Mouse (Mus musculus): ENCODE measurements around the gene Ubr4. TPM values are rescaled to one million over a fixed set of nuclear protein-coding genes. Genes with fewer than 3 reads are reported as not detected.
A peak's percentile ranks its signal among the peaks of the same experiment; 100 is the strongest.

The Ubr4 gene
- polyA plus RNA-seq, 1 experiment from 2014 or later = 72.2 TPM

DNA sequence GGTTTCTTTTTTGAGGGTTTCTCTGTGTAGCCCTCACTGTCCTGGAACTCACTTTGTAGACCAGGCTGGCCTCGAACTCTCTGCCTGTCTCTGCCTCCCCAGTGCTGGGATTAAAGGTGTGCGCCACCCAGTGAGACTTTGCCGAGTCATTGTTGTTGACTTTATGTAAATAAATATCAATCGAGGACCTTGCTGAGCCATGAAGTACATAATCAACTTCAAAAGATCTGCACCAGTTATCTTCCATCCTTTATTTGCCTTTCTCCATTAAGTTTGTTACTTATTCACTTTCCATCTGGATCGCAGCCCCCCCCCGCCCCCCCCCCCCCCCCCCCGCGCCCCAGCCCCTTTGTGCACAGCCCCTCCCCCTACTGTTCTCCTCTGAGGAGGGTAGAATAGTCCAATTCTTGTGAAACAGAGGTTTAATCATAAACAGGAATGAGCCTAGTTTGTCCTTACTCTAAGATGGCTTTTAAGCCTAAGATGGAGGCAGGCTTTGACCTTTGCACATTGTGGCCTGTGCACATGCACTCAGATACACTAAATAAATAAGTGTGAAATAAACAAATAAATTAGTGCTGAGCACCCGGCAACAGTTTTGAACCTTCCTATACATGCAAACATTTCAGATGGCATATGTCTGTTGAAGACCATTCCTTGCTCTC, 17.6 kb upstream of the Ubr4 start:
- Histone ChIP-seq H3K27ac (peak overlapping the region; percentile 45; the same call in 1 of the 2 replicates), H3K9ac (no peak overlapping the region), H3K4me3 (replicated peaks) (no peak overlapping the region), H3K36me3 (no peaks in the 10 kb centered on the region), H3K4me2 (no peak overlapping the region), H3K4me1 (peaks cover 14% of the 10 kb centered on the region), H3K9me3 (replicated peaks) (no peaks in the 10 kb centered on the region), H3K27me3 (peaks cover 9% of the 10 kb centered on the region)
- 62% methylated on average over 6 of the region's 9 CpGs for WGBS
- no peak for ATAC-seq (replicated peaks; ENCODE audit: low FRiP score)

DNA sequence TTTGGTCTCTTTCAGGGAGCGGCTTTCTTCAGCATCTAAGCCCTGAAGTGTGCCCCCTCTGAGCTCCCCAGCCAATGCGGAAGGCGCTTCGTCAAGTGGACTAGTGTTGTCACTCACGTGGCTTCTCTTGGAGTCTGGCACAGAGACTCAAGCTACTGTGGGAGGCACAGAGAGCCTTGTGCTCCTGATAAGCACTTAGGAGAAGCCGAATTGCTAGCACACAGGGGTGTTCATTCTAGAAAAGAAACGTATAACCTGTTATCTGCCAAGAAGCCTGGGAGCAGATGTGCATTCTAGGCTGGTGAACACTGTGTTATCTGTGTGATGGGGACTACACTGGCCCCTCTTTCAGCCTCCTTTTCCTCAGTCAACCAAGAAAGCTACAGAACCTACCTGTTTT, 16.9 kb upstream of the Ubr4 start:
- Histone ChIP-seq H3K27me3 (peaks cover 9% of the 10 kb centered on the region), H3K4me1 (peaks cover 13% of the 10 kb centered on the region), H3K9ac (no peak overlapping the region), H3K4me3 (replicated peaks) (no peak overlapping the region), H3K27ac (peak overlapping the region; percentile 45), H3K36me3 (no peaks in the 10 kb centered on the region), H3K9me3 (replicated peaks) (no peaks in the 10 kb centered on the region), H3K4me2 (no peak overlapping the region)
- ATAC-seq (replicated peaks; ENCODE audit: low FRiP score) = peak; percentile 52
- 69% methylated on average over 7 of the region's 7 CpGs for WGBS

DNA sequence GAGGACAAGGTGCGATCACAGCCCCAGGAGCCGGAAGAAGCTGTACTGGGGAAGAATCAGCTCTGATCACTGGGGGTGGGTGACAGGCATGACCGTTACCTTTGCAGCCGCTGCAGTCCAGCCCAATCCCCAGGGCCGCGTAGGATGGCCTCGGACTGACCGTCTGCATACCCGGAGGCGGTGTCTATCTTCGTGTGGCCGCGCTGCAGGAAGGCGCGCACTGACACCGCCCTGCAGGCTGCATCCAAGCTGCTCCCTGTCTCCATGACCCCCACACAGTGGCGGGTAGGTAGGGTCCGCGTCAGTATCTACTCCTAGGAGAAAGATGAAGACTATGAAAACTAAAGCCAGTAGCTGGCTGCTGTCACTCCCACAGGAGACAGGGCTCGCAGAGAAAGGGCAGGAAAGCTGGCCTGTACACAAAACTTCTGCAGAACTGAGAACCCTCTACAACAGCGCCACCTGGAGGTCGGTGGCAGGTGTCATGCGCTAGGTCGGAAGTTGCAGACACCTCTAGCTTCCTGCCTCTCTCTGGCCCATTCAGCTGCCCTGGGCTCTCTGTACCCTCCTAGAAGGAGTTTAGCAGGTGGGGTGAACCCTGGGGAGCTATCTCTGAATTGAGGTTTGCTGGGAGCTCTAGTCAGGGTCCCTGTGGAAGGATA, 15.5 kb upstream of the Ubr4 start:
- 0 out of 2 replicates have a peak overlapping the region, but pooled peaks have one; percentile 18 for H3K9ac ChIP-seq
- peak overlapping the region; percentile 29 for H3K4me3 ChIP-seq (replicated peaks)
- no peaks in the 10 kb centered on the region for H3K9me3 ChIP-seq (replicated peaks)
- peaks cover 10% of the 10 kb centered on the region for H3K4me1 ChIP-seq
- no peak overlapping the region for H3K27ac ChIP-seq
- no peaks in the 10 kb centered on the region for H3K36me3 ChIP-seq
- peak overlapping the region; percentile 59 for H3K4me2 ChIP-seq
- ATAC-seq (replicated peaks; ENCODE audit: low FRiP score) = peak; percentile 76
- 29% methylated on average over 24 of the region's 24 CpGs for WGBS
- peaks cover 9% of the 10 kb centered on the region for H3K27me3 ChIP-seq

DNA sequence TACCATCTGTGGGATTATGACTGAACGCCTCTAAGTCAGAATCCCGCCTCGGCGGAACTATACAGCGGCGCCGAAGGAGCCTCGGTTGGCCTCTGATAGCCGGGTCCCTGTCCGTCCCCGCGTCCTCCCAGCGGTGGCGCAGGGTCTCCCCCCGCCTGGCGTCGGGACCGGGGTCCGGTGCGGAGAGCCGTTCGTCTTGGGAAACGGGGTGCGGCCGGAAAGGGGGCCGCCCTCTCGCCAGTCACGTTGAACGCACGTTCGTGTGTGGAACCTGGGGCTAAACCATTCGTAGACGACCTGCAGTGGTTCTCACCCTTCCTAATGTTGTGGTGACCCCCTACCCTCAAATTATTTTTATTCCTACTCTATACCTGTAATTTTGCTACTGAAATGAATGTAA, 14.3 kb upstream of the Ubr4 start:
- Histone ChIP-seq H3K4me2 (no peak overlapping the region), H3K4me1 (peaks cover 10% of the 10 kb centered on the region), H3K4me3 (replicated peaks) (no peak overlapping the region), H3K36me3 (no peaks in the 10 kb centered on the region), H3K27ac (no peak overlapping the region), H3K27me3 (peaks cover 9% of the 10 kb centered on the region), H3K9ac (no peak overlapping the region), H3K9me3 (replicated peaks) (no peaks in the 10 kb centered on the region)
- ATAC-seq (replicated peaks; ENCODE audit: low FRiP score) = no peak
- 57% methylated on average over 33 of the region's 33 CpGs for WGBS

DNA sequence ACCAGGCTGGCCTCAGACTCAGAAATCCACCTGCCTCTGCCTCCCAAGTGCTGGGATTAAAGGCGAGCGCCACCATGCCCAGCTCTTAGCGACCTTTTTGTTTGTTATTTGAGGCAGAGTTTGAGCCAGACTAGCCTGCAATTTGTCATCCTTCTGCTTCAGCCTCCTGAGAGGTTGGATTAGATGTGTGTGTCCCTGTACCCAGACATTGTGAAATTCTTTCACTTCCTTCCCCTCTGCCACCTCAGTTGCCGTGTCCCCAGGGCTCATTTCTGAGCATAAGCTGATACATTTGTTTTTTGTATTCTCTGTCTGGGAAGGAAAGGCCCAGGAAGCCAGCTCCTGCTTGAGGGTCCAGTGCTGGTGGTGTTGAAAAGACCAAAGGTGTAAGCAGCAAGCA, 11.6 kb upstream of the Ubr4 start:
- no peak overlapping the region for H3K27ac ChIP-seq
- H3K36me3 ChIP-seq = peaks cover 7% of the 10 kb centered on the region
- H3K4me3 ChIP-seq (replicated peaks) = no peak overlapping the region
- no peak for ATAC-seq (replicated peaks; ENCODE audit: low FRiP score)
- no peak overlapping the region for H3K4me2 ChIP-seq
- H3K9ac ChIP-seq = no peak overlapping the region
- peaks cover 6% of the 10 kb centered on the region for H3K4me1 ChIP-seq
- no peaks in the 10 kb centered on the region for H3K9me3 ChIP-seq (replicated peaks)
- WGBS = 79% methylated on average over 4 of the region's 4 CpGs
- H3K27me3 ChIP-seq = peaks cover 9% of the 10 kb centered on the region

DNA sequence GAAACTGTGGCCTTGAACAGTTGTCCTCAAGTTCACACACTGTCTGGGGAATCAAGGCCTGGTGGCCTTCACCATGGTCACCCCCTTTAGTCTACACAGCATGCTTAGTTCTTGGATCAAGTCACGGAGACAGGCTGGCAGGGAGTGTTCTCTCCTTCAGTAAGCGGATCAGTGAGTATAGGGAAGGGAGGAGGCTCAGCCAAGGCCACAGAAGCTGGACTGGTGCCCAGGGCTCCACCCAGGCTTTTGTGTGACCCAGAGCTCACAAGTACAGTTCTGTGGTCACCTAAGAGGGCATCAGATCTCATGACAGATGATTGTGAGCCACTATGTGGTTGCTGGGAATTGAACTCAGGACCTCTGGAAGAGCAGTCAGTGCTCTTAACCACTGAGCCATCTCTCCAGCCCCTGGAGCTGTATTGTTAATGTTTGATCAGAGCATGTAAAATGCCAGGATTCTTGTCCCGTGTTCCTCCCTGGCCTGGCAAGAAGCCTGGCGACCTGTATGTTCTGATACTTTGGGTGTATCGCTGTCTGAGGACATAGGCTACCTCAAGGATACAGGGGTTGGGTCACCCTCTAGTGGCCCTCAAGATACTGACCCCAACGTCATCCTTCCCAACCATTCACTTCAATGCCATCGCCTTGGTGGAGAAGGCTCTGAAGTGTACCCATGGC, 10.7 kb upstream of the Ubr4 start:
- no peak for ATAC-seq (replicated peaks; ENCODE audit: low FRiP score)
- WGBS = 73% methylated on average over 7 of the region's 7 CpGs
- Histone ChIP-seq H3K4me1 (peaks cover 5% of the 10 kb centered on the region), H3K9me3 (replicated peaks) (no peaks in the 10 kb centered on the region), H3K36me3 (peaks cover 15% of the 10 kb centered on the region), H3K9ac (no peak overlapping the region), H3K4me3 (replicated peaks) (no peak overlapping the region), H3K27me3 (peaks cover 9% of the 10 kb centered on the region), H3K27ac (no peak overlapping the region), H3K4me2 (no peak overlapping the region)

DNA sequence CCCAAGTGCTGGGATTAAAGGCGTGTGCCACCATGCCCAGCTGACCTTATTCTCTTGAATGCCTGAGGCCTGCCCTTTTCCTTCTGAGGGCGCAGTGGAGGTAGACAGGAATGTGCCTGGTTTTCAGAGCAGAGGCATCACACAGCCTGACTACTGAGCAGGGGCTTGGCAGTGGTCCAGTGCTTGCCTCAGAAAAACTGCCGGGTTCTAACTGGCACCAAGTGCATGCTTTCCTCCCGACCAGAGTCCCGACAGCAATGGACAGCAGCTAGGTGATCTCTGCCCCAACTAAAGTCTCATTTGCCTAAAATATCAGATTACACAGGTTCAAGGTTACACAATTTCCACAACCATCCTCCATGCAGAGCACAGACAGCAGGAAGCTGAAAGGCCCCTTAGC, 8.7 kb upstream of the Ubr4 start:
- Histone ChIP-seq H3K4me2 (no peak overlapping the region), H3K4me3 (replicated peaks) (no peak overlapping the region), H3K9me3 (replicated peaks) (no peaks in the 10 kb centered on the region), H3K36me3 (peaks cover 35% of the 10 kb centered on the region), H3K27ac (no peak overlapping the region), H3K9ac (no peak overlapping the region), H3K27me3 (no peaks in the 10 kb centered on the region), H3K4me1 (no peaks in the 10 kb centered on the region)
- ATAC-seq (replicated peaks; ENCODE audit: low FRiP score) = no peak
- WGBS = 55% methylated on average over 5 of the region's 5 CpGs

DNA sequence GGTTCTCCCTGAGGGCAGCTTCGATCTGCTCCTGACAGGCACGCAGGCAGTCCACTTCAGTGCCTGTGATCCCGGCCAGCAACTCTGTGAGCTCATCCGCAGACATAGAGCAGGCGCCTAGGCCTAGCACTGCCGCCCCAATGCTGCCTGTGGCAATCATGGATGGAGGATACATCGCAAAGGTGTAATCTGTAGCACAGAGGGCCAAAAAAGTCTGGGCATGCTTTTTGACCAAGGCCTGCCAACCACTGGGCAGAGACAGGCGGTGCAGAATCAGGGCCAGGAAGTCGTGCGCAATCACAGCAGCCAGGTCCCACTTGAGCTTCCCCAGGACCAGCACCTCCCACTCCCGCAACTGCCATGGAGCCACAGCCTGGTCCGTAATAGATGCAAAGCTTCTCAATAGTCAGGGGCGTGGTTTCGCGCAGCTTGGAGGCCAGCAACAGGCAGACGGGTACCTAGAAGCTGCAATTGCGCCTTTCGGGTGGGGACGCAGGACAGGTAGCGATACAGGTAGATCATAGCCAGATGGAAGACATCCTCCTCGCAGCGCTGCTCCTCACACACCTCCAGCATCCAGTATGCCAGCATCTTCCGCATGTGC, 6.9 kb upstream of the Ubr4 start:
- 83% methylated on average over 23 of the region's 23 CpGs for WGBS
- Histone ChIP-seq H3K9ac (no peak overlapping the region), H3K9me3 (replicated peaks) (no peaks in the 10 kb centered on the region), H3K27ac (no peak overlapping the region), H3K36me3 (peaks cover 48% of the 10 kb centered on the region), H3K4me1 (peaks cover 2% of the 10 kb centered on the region), H3K4me3 (replicated peaks) (no peak overlapping the region), H3K27me3 (no peaks in the 10 kb centered on the region), H3K4me2 (no peak overlapping the region)
- ATAC-seq (replicated peaks; ENCODE audit: low FRiP score) = no peak

- 0% methylated on average over 7 of the region's 7 CpGs for WGBS
- ATAC-seq (replicated peaks; ENCODE audit: low FRiP score) = 0 out of 2 replicates have a peak, but pooled peaks have one; percentile 15
These were observed 423 bp downstream of the Ubr4 start for GRCm38 (mm10) chr4:139352832-139353231.

DNA sequence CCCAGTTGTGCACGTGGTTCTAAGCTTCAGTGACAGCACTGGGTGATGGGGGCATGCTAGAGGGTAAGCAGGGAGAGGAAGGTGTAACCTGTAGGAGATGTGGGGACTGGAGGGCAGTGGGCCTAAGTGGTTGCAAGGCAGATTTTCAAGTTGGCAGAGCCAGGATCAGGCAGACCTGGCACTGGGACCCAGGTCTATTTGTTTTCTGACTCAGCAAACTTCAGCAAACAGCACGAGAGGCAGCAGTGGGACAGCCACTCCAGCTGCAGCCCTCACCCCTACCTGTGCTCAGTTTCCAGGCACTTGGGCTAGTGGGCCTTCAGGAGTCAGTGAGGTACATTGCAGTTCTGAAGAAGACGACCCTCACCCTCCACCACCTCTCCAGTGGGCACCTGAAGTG, 4.8 kb downstream of the Ubr4 start:
- ATAC-seq (replicated peaks; ENCODE audit: low FRiP score) = no peak
- WGBS = 88% methylated on average over 3 of the region's 3 CpGs
- H3K4me1 ChIP-seq = peaks cover 10% of the 10 kb centered on the region
- no peak overlapping the region for H3K9ac ChIP-seq
- H3K27me3 ChIP-seq = no peaks in the 10 kb centered on the region
- no peaks in the 10 kb centered on the region for H3K9me3 ChIP-seq (replicated peaks)
- no peak overlapping the region for H3K4me2 ChIP-seq
- no peak overlapping the region for H3K27ac ChIP-seq
- H3K4me3 ChIP-seq (replicated peaks) = no peak overlapping the region
- H3K36me3 ChIP-seq = peaks cover 80% of the 10 kb centered on the region

More at GRCm38 (mm10) chr4:139352832-139353231, 423 bp downstream of the Ubr4 start:
- Histone ChIP-seq H3K4me2 (peak overlapping the region; percentile 86), H3K36me3 (peaks cover 58% of the 10 kb centered on the region), H3K4me3 (replicated peaks) (peak overlapping the region; percentile 80), H3K4me1 (peaks cover 23% of the 10 kb centered on the region), H3K27ac (peak overlapping the region; percentile 98), H3K27me3 (no peaks in the 10 kb centered on the region), H3K9me3 (replicated peaks) (no peaks in the 10 kb centered on the region), H3K9ac (peak overlapping the region; percentile 71)

GRCm38 (mm10) chr4:139360761-139361548, 8.5 kb downstream of the Ubr4 start:
- 93% methylated on average over 11 of the region's 11 CpGs for WGBS
- ATAC-seq (replicated peaks; ENCODE audit: low FRiP score) = no peak; the same call in 1 of the 2 replicates
- H3K36me3 ChIP-seq = peaks cover 98% of the 10 kb centered on the region
- no peak overlapping the region for H3K4me3 ChIP-seq (replicated peaks)
- H3K27ac ChIP-seq = no peak overlapping the region
- no peaks in the 10 kb centered on the region for H3K9me3 ChIP-seq (replicated peaks)
- H3K4me1 ChIP-seq = no peaks in the 10 kb centered on the region
- no peak overlapping the region for H3K4me2 ChIP-seq
- H3K9ac ChIP-seq = no peak overlapping the region
- no peaks in the 10 kb centered on the region for H3K27me3 ChIP-seq

All from kidney, embryonic 15.5 days (tissue).